Mouse (Mus musculus): ENCODE results near the gene Cd2ap. TPM values are rescaled to one million over a fixed set of nuclear protein-coding genes. Genes with fewer than 3 reads are reported as not detected.
"Not testable (repeated sequence)": the region's sequence is repeated elsewhere in the genome, so short reads cannot be mapped to it uniquely, and the experiment has no call there.

Gene Cd2ap
- total RNA-seq (2021), result 10 to 100 TPM; 20.2 to 22.3 TPM

DNA sequence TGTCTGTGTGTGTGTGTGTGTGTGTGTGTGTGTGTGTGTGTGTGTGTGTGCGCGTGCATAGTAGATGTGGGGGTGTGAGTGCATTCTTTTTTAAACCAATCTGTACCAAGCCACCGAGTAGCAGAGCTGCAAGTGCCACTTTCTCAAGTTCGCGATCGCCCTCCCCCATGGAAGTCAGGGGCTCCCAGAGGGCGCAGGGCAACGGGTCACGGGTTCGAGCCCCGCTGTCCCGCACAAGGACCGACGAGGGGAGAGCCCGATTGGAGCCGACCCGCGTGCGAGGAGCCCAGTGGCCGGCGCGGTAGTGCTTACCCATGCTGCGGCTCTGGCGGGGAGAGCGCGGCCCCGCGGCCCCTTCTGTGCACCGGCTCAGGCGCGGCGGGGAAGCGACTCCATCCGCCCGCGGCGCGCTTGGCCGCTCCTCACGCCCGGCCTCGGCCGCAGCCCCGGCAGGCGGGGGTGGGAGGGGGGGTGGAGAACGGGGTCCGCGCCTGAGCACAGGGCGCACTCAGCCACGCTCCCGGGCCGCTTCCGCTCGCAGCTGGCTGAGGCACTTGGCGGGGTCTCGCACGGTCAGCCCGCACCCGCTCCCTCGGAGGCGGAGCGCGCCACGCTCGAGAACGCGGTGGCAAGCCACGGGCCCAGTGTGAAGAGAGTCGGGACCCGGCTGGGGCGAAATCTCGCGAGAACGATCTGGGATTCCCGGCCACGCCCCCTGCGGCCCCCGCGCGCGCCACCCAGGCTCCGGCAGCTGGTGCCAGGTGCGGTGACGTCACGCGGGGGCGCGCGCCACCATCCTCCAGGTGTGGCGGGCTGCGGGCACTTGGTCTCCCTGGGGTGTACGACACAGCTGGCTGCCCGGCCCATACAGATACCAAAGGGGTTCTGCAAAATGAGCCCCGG lies at the start of gene Cd2ap:
Gene Cd2ap (minus strand): TSS at position 665 of the 903 bp plus-strand sequence.
- intact Hi-C loops (cut with DNase I), result loop anchor here (5.0 to 10.0 kb wide), 4 partner anchors 59 to 1359 kb away; no protein-coding TSS in a partner anchor
- peak; percentile 99 for DNase-seq

DNA sequence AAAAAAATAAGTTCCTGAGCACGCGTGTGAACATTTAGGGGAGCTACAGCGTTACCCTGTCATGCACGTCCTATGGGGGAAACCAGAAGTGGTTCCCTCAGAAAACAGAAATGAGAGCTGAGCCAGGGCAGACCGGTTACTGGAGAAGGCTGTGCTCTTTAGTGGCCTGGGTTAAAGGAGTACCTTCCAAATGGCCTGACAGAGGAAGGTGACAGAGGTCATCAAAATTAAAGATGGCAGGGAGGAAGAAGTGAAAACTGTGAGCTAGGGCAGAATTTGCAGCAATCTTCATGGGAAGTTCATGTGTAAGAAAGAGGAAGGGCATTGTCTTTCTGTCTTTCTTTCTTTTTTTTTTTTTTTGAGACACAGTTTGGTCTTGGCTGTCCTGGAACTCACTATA lies 48.3 kb upstream of the Cd2ap start:
- intact Hi-C loops (cut with DNase I), result no loop called here
- DNase-seq, result no peak

DNA sequence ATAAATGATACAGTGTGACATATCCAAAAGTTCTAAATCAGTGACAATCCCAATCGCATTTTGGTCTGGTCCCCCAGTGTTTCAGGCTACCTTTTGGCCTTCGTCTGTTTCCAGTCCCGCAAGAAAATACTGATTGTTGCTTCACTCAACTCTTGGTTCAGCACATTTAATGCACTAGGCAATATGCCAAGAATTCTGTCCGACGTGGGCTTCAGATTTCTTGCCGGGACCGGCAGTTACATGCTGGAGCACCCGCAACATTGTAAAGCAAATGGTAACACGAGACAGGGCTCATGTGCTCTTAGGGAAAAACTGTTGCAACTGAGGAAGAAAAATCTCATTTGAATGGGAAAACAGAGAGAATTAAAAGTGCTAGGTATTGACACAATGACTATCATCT lies 42.3 kb upstream of the Cd2ap start:
- intact Hi-C loops (cut with DNase I), result no loop called here
- no peak for DNase-seq

DNA sequence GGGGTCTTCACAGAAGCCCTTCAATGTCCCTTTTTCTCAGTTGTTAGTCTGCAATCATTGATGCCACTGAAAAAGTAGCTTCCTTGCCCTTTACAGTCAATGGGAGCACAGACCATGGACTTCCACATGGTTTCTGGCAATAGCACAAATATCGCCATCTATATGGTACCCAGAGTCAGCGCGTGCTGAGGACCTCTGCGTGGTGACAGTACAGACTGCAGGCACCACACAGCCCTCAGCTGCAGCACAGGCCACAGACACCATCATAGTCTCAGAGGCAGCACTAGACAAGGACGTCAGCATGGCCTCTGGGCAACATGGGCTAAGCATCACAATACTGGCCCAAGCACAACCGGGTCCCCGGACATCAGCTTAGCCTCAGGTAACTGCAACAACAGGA lies 38.3 kb upstream of the Cd2ap start:
- intact Hi-C loops (cut with DNase I), result no loop called here
- DNase-seq, result no peak

DNA sequence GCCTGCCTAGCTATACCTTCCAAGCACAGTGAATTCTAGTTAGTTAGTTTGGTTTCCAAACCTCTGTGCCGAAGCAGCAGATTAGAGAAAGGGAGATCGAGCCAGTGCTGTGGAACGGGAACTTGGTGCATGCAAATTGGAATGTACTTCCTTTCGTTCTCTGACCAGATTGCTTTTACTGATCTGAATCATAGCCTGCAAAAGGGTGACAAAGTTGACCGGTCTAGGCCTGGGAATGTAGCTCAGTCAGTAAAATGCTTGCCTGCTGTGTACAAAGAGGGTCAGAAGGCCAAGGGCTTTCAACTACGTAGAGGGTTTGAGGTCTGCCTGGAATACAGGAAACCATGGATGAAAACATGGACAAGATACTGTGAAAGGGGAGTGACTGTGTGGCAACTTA lies 35.7 kb upstream of the Cd2ap start:
- DNase-seq, result no peak
- intact Hi-C loops (cut with DNase I), result no loop called here

DNA sequence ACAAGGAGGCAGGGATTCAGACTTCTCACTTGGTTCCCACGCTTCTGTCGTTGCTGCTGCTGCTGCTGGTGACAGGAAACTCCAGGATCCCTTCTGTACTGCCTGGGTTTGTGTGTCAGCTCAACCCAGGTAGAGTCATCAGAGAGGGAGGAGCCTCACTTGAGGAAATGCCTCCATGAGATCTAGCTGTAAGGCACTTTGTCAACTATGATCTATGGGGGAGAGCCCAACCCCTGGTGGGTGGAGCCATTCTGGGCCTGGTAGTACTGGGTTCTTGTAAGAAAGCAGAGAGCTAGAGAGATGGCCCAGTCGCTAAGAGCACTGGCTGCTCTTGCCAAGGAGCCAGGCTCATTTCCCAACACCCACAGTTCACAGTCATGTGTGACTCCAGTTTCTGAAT lies 34.0 kb upstream of the Cd2ap start:
- intact Hi-C loops (cut with DNase I), result no loop called here
- DNase-seq, result no peak

DNA sequence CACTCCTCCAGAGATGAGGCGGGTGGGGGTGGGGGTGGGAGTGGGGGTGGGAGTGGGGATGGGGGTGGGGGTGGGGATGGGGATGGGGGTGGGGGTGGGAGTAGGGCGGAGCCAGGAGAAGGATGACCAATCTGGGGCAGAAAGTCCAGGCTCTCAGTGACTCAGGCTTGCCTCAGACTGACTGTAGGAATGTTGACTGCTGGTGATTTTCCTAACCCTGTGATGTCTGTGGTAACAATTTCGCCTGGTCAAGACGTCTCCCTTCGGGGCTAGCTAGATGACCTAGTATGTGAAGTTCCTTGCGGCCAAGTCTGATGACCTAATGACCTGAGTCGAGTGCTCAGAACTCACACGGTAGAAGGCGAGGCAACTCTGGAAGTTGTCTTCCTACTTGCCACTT lies 32.9 kb upstream of the Cd2ap start:
- intact Hi-C loops (cut with DNase I), result no loop called here
- no peak for DNase-seq

DNA sequence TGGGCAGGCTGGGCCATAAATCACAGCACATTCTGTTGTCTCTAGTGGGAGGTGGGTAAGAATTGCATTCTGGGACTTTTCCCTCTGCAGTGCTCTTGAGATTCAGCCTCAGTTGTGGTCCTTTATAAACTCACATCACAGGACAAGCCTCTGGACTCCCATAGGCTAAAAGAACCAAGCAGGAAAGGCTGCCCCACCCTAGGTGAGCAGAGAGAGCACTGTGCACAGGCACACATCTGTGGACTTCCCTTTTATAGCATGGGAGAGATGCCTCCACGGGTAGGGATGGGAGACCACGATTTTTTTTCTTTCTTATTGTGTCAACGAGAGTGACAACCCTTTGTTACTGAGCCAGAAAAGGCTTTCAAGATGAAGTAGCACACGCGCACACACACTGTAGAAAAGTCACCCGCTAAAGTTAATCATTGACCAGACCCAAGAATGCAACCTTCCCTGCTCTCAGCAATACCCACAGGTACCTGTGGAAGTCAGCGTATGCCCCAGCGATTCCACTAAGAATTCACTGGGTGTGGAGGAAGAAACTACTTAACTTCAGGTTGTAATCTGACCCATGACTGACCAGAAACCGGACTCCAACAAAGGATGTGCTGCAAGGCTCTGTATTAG lies 32.4 kb upstream of the Cd2ap start:
- intact Hi-C loops (cut with DNase I), result no loop called here
- no peak for DNase-seq

DNA sequence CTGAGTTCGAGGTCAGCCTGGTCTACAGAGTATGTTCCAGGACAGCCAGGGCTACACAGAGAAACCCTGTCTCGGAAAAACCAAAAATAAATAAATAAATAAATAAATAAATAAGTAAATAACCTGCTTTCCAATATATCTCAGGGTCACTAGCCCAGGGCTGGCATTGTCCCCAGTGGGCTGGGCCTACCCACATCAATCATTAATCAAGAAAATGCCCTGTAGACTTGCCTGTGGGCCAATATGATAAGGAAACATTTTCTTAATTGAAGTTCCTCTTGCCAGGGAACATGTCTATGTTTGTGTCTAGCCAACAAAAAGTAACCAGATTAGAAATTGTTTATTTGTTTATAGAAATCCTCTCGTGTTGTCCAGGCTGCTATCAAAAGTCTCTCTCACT lies 31.7 kb upstream of the Cd2ap start:
- no peak for DNase-seq
- intact Hi-C loops (cut with DNase I), result no loop called here

DNA sequence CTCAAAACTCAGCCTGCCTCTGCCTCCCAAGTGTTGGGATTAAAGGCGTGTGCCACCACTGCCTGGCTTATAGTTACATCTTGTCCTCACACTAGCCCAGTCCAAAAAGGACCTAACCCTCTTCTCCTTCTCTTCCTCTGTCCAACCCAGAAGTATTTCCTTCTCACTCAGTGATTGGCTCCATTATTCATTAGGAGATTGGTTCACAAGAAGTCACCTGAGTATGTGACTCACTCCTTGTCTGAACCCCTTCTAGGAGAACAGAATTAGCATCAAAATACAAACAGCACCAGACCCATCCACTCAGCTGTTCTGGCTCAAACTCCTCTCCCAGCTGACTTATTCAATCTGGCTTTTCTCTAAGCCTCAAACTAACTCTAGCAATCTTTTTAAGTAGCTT lies 30.0 kb upstream of the Cd2ap start:
- intact Hi-C loops (cut with DNase I); DNase-seq: not testable (repeated sequence)

DNA sequence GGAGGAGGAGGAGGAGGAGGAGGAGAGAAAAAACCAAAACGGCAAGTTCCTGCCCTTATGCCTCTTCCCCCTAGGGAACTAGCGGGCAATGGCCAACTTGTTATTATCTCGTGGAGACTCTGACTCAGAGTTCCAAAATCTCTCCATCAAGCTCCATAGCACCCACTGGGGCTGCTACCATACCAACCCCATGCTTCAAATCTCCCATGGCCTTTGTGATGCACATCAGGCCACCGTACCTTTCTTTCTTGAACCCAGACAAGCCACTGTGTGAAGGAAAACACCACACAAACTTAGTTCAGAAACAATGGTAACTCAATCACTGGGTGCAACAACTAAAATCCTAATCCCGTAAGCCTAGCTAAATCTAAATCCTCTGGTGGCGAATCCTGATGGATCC lies 29.5 kb upstream of the Cd2ap start:
- intact Hi-C loops (cut with DNase I), result no loop called here

DNA sequence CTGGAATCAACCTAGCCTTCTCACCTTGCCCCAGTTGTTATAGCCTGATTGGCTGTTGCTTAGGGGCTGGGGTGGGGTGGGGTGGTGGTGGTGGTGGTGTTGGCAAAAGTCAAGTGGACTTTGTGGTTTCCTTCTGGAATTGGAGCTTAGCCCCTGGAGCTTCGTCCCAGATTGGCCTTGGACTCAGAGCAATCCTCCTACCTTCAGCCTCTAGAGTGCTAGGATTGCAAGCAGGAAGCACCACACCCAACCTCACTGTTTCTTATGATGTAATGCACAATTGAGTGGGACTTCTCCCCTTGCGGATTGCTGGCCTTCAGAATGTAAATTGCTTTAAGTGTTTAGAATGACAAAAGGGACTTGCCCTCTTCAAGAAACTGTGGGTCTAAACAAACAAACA lies 24.3 kb upstream of the Cd2ap start:
- intact Hi-C loops (cut with DNase I), result no loop called here

More for the DNA sequence above, 29.5 kb upstream of the Cd2ap start:
- no peak for DNase-seq

DNA sequence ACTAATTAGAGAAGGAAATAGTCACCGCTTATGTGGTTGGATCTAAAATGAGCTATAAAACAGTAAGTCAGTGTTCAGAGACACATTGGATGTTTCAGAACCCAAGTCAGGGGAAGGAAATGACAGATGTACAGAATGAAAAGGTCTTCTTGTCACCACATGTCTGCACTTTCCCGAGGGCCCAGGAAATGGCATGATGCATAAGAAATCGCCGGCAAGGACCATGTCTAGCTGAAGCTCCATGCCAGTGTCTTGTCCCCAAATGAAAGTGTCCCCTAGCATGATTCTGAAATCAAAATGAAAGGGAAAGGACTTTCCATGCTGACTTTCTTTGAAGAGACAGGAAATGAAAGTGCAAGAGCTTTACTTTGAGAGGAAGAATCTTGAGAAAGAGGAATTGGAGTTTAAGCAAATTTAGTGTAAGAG lies 10.8 kb upstream of the Cd2ap start:
- intact Hi-C loops (cut with DNase I), result no loop called here
- DNase-seq, result no peak

More for the DNA sequence above, 24.3 kb upstream of the Cd2ap start:
- DNase-seq, result no peak

DNA sequence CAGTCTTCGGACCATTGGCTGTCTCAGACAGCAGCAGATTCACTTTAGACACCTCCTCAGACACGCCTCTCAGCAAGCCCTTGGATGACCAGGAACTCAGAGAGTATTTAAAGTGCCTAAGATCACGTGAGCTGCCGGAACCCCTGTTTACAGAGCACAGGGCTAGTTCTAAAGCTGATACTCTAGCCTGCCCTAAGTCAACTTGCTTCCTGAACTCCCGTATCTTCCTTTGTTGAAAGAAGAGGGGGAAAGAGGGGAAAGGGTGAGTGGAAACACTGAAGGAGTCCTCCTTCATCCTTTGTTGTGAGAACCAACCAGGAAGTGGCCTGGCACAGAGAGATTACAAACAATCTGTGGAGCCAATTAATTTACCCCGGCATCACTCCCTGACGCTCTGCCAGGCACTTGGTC lies 8.6 kb upstream of the Cd2ap start:
- intact Hi-C loops (cut with DNase I), result no loop called here
- no peak for DNase-seq

DNA sequence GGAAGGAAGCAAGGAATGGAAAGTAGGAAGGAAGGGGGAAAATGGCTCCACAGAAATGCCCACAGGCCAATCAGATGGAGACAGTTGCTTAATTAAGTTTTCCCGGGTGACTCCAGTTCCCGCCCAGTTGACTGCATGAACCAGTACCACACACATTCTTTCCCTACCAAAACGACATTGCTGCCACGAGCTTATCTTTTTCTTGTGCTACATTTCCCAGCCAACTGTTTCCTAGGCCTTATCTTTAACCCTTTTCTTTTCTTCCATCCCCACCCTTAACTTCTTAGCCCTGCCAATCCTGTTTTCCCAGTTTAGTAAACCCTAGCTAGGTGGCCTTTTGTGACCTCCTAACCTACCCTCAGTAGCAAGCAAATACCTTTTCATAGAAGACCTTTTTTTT lies 7.9 kb upstream of the Cd2ap start:
- intact Hi-C loops (cut with DNase I), result no loop called here
- no peak for DNase-seq

DNA sequence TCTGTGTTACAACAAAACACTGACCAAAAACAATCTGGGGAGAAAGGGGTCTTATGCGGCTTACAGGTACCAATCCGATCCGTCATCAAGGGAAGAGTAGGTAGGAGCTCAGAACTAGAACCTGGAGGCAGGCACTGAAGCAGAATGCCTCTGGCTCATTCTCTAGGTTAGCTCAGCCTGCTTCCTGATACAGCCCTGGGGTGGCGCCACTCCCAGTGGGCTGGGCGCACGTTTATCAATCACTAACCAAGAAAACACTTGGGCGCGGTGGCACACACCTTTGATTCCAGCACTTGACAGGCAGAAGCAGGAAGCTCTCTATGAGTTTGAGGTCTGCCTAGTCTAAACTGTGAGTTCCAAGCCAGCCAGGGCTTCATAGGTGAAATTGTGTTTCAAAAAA lies 7.3 kb upstream of the Cd2ap start:
- intact Hi-C loops (cut with DNase I), result no loop called here
- no peak for DNase-seq

DNA sequence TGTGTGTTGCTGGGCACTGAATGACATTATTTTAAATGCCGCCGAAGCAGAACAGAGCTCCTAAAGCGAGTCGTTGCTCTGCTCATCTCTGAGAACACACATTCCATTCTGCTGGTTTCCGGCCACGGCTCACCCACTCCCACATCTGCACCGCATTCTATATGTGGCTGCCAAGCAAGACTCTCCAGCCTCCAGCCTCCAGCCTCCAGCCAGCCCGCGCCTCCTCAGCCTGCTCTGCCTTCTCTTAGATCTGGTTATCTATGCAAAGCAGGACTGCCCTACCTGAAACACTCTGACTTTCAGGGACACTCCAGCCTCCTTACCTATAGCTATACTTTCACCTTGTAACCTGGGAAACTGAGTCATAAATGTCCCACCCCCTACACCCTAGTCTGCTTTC lies 6.8 kb upstream of the Cd2ap start:
- no peak for DNase-seq
- intact Hi-C loops (cut with DNase I), result no loop called here

DNA sequence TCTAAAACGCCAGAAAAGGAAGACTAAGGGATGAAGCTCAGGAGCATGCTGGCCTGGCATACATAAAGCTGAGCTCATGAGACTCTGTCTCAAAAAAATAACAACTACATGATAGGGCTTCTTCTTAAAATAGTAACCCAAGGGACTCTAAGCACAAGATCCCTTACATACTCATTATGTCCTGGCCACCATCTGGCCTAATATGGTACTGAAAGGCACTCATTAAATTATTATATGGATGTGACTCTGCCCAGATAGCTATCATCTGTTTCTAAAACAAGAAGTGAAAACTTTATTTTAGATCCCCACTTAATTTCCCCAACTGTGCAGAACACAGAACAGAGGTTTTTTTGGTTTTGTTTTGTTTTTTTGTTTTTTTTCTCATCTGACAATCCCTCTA lies 6.4 kb upstream of the Cd2ap start:
- no peak for DNase-seq
- intact Hi-C loops (cut with DNase I), result no loop called here

DNA sequence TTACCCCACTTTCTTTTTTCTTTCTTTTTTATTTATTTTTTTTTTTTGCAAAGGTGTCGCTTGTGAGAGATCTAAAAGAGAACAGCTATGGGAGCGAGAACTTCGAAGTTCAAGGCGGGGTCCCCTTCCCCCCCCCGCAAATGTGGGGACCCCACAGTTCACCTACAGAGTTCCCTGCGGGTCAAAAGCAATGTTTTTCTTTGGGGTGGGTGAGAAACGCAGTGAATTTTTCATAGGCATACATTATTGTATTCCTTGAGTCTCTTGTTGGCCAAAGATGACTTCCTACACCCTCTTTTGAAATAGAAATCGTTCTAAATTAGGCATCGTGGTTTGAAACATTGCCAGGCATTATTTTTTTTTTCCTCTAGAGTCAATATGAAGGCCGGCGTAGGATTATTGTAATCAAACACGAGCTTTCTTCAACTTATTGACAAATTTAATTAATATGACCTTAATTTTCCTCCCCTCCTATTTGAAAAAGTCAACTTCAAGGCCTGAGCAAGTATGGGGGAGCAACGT lies 500 bp upstream of the Cd2ap start:
- DNase-seq, result no peak
- intact Hi-C loops (cut with DNase I), result loop anchor here (5.0 to 10.0 kb wide), 4 partner anchors 60 to 1358 kb away; no protein-coding TSS in a partner anchor

DNA sequence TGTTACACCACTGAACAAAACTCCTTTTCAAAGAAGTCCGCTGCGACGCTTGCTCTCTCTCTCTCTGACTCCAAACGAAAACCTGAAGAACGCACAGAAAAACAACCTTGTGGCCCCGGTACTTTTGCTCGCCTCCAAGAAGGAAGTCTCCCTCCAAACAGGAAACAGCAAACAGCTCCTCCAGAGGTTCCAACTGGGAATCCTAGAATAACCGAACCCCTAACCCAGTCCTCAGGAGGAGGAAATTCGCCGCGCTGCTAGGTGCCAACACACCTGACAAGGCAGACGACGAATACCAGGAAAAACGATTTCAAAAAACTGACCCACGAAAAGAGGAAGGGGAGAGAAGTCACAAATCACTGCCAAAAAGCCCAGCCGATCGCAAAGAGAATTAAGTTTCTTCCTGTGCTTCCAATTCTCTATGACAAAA lies 879 bp downstream of the Cd2ap start:
- DNase-seq, result peak; percentile 45 to 66
- intact Hi-C loops (cut with DNase I), result loop anchor here (5.0 to 10.0 kb wide), 4 partner anchors 58 to 1359 kb away; no protein-coding TSS in a partner anchor

DNA sequence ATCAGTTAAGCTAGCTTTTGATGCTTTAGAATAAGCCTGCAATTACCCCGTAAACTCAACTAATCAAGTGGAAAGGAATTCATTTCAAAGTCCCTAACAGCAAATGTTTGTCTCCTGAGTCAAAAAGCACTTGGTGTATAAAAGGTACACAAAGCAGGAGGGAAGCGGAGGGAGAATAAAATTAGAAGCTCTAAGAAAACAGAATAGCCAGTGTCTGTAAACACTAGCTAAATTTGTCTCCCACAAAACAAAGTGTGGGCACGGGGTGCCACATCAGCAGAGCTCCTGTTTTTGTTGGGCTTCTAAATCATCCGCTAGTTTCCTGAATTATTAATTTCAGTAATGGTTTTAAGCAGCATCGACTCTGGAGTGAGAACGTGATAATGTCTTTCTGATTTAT lies 1.4 kb downstream of the Cd2ap start:
- intact Hi-C loops (cut with DNase I), result loop anchor here (5.0 to 10.0 kb wide), 4 partner anchors 58 to 1360 kb away; no protein-coding TSS in a partner anchor
- DNase-seq, result no peak

Data from heart, postnatal 36 days (tissue).